Mouse (Mus musculus): ENCODE measurements around the gene Ccdc191. TPM values are rescaled to one million over a fixed set of nuclear protein-coding genes. Genes with fewer than 3 reads are reported as not detected.

The Ccdc191 gene
- polyA plus RNA-seq, 1 experiment from 2014 or later, result 15.9 TPM

DNA sequence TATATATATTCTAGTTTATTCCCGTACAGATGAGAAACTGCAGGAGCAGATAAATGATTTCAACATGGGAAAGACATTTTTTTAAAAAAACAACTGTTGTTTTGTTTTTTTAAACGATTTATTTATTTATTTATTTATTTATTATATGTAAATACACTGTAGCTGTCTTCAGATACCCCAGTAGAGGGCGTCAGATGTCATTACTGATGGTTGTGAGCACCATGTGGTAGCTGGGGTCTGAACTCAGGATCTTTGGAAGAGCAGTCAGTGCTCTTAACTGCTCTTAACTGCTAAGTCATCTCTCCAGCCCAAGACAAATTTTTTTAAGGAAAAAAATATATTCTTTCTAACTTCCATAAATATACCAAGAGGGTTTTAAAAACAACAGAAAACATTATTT lies 8.0 kb upstream of the Ccdc191 start:
- 58% methylated on average over 3 of the region's 3 CpGs for WGBS
- no peak for DNase-seq (ENCODE audit: low spot score)
- Histone ChIP-seq H3K27ac (ENCODE audit: low read depth, low read length) (no peak overlapping the region), H3K4me1 (replicated peaks; ENCODE audit: control insufficient read depth, insufficient read depth, low read length) (no peaks in the 10 kb centered on the region), H3K36me3 (ENCODE audit: control insufficient read depth, insufficient read depth, low read length) (no peaks in the 10 kb centered on the region), H3K27me3 (ENCODE audit: control insufficient read depth, insufficient read depth, low read length) (no peaks in the 10 kb centered on the region), H3K4me3 (ENCODE audit: low read depth, low read length) (no peak overlapping the region), H3K4me2 (ENCODE audit: low read depth, low read length, severe bottlenecking) (no peak overlapping the region), H3K9ac (ENCODE audit: low read length) (no peak overlapping the region), H3K9me3 (ENCODE audit: control insufficient read depth, low read length) (no peaks in the 10 kb centered on the region)
- no peak for ATAC-seq (replicated peaks; ENCODE audit: low FRiP score)

DNA sequence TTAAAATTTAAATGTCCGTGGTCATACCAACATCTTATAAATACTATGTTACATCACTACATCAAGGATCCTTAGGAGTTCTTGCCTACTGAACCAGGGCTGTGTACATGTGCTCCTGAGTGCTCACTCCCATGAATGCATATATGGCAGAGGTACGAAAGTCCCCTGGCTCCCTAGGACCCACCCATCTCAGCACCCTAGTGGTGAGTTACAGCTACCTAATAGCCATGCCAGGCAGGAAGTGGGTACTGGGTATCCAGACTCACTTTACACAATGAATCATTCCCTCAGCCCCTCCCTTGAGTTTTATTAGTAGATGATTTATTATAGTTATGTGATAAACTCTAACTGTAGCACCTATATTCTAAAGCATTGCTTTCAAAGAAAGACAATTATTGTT lies 7.3 kb upstream of the Ccdc191 start:
- Histone ChIP-seq H3K4me3 (ENCODE audit: low read depth, low read length) (no peak overlapping the region), H3K27me3 (ENCODE audit: control insufficient read depth, insufficient read depth, low read length) (no peaks in the 10 kb centered on the region), H3K4me2 (ENCODE audit: low read depth, low read length, severe bottlenecking) (no peak overlapping the region), H3K36me3 (ENCODE audit: control insufficient read depth, insufficient read depth, low read length) (no peaks in the 10 kb centered on the region), H3K4me1 (replicated peaks; ENCODE audit: control insufficient read depth, insufficient read depth, low read length) (no peaks in the 10 kb centered on the region), H3K9ac (ENCODE audit: low read length) (no peak overlapping the region), H3K27ac (ENCODE audit: low read depth, low read length) (no peak overlapping the region), H3K9me3 (ENCODE audit: control insufficient read depth, low read length) (no peaks in the 10 kb centered on the region)
- DNase-seq (ENCODE audit: low spot score) (no peak), ATAC-seq (replicated peaks; ENCODE audit: low FRiP score) (no peak)
- WGBS, result 97% methylated on average over 2 of the region's 2 CpGs

DNA sequence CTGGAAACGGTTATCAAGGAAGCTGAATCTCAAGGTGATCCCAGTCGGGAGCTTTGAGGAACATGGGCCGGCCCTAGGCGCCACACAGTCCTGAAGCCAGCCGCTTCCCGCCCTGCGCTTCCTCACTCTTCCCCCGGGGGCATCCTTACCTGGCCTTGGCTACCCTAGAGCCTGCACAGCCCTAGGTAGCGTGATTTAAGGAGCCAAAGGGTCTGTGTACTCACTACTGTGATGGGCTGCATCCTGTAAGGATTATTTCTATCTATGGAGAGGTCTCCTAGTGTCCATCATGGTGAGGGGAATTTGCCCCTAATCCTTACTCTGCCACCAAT lies 371 bp downstream of the Ccdc191 start:
- H3K36me3 ChIP-seq (ENCODE audit: control insufficient read depth, insufficient read depth, low read length), result no peaks in the 10 kb centered on the region
- no peaks in the 10 kb centered on the region; the same call in 1 of the 2 replicates for H3K9me3 ChIP-seq (ENCODE audit: control insufficient read depth, low read length)
- peak overlapping the region; percentile 82 for H3K9ac ChIP-seq (ENCODE audit: low read length)
- 0% methylated on average over 9 of the region's 9 CpGs for WGBS
- 0 out of 2 replicates have a peak overlapping the region, but pooled peaks have one; percentile 4 for H3K27ac ChIP-seq (ENCODE audit: low read depth, low read length)
- peak; percentile 95 for ATAC-seq (replicated peaks; ENCODE audit: low FRiP score)
- H3K4me1 ChIP-seq (replicated peaks; ENCODE audit: control insufficient read depth, insufficient read depth, low read length), result 0 out of 2 replicates have a peak, but pooled peaks cover 2% of the 10 kb centered on the region
- peak overlapping the region; percentile 49 for H3K4me2 ChIP-seq (ENCODE audit: low read depth, low read length, severe bottlenecking)
- H3K4me3 ChIP-seq (ENCODE audit: low read depth, low read length), result peak overlapping the region; percentile 58
- DNase-seq (ENCODE audit: low spot score), result no peak
- no peaks in the 10 kb centered on the region for H3K27me3 ChIP-seq (ENCODE audit: control insufficient read depth, insufficient read depth, low read length)

DNA sequence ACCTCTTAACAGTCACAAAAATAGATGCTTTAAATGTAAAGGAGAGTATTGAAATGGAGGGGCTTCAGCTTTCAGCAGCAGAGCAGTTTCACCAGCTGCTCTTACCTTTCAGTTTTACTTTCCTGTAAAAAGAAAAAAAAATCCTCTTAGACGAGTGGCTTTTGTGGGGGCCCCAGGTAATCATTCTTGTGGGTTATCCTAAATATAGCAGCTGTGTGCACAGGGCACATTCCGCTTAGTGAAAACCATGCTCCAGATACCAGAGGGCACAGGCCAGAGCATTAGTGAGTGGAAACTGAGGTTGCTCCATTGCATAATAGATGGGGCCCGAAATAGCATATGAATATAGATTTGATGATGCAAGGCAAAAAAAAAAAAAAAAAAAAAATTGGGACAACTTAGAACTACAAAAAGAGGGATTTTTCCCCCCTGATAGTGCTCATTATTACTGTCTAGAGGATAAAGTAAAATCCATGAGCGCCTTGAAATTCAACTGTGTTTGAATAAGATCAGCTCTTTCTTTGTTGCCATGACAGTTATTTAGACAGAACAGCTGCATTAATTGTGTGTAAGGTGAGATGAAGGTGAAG lies 1.2 kb downstream of the Ccdc191 start:
- H3K9me3 ChIP-seq (ENCODE audit: control insufficient read depth, low read length), result no peaks in the 10 kb centered on the region; the same call in 1 of the 2 replicates
- no peak for DNase-seq (ENCODE audit: low spot score)
- WGBS, result 89% methylated on average over 4 of the region's 4 CpGs
- no peak for ATAC-seq (replicated peaks; ENCODE audit: low FRiP score)
- H3K4me2 ChIP-seq (ENCODE audit: low read depth, low read length, severe bottlenecking), result peak overlapping the region; percentile 49; the same call in 1 of the 2 replicates
- H3K4me1 ChIP-seq (replicated peaks; ENCODE audit: control insufficient read depth, insufficient read depth, low read length), result 0 out of 2 replicates have a peak, but pooled peaks cover 2% of the 10 kb centered on the region
- H3K9ac ChIP-seq (ENCODE audit: low read length), result peak overlapping the region; percentile 24
- H3K27me3 ChIP-seq (ENCODE audit: control insufficient read depth, insufficient read depth, low read length), result no peaks in the 10 kb centered on the region
- no peaks in the 10 kb centered on the region for H3K36me3 ChIP-seq (ENCODE audit: control insufficient read depth, insufficient read depth, low read length)
- no peak overlapping the region; the same call in 1 of the 2 replicates for H3K4me3 ChIP-seq (ENCODE audit: low read depth, low read length)
- no peak overlapping the region for H3K27ac ChIP-seq (ENCODE audit: low read depth, low read length)

DNA sequence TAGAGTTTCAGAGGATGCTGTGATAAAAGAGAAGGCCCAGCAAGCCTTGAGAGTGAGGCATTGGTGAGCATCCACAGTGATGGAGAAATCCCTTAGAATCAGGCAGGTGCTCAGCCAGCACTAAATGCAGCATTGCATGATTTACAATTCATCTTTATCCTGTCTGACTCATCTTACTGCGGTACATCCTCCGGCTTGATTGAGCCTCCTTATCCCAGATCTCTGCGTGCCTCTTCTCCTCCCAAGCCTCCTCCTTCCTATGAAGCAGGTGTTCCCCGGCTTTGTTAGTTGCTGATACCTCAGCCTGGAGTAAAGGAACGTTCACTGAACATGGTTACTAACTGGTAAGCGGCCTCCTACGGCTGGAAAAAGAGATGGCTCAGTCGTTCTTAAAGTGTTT lies 4.9 kb downstream of the Ccdc191 start:
- Histone ChIP-seq H3K27me3 (ENCODE audit: control insufficient read depth, insufficient read depth, low read length) (no peaks in the 10 kb centered on the region), H3K36me3 (ENCODE audit: control insufficient read depth, insufficient read depth, low read length) (no peaks in the 10 kb centered on the region), H3K4me3 (ENCODE audit: low read depth, low read length) (no peak overlapping the region), H3K9ac (ENCODE audit: low read length) (no peak overlapping the region), H3K4me2 (ENCODE audit: low read depth, low read length, severe bottlenecking) (no peak overlapping the region), H3K27ac (ENCODE audit: low read depth, low read length) (no peak overlapping the region), H3K4me1 (replicated peaks; ENCODE audit: control insufficient read depth, insufficient read depth, low read length) (0 out of 2 replicates have a peak, but pooled peaks cover 2% of the 10 kb centered on the region), H3K9me3 (ENCODE audit: control insufficient read depth, low read length) (no peaks in the 10 kb centered on the region)
- DNase-seq (ENCODE audit: low spot score) (no peak), ATAC-seq (replicated peaks; ENCODE audit: low FRiP score) (no peak)
- 89% methylated on average over 8 of the region's 8 CpGs for WGBS

DNA sequence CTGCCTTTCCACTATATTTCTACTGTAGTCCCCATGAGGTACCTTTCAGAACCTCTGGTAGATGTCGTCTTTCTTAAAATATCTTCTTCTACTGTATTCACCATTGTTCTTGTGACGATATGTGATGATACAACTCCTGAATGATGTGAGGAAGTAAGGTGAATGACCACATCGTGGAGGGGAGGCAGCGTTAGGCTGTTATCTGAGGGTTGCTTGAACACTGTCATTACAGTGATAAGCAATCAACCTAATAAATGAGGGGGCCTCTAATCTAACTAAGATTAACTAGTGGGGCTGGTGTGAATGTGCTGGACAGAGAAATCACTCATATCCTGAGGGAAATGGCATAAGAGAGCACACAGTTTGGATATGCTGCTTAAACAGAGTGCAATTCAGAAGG lies 10.5 kb downstream of the Ccdc191 start:
- no peak overlapping the region for H3K4me2 ChIP-seq (ENCODE audit: low read depth, low read length, severe bottlenecking)
- no peak overlapping the region for H3K27ac ChIP-seq (ENCODE audit: low read depth, low read length)
- no peaks in the 10 kb centered on the region for H3K9me3 ChIP-seq (ENCODE audit: control insufficient read depth, low read length)
- DNase-seq (ENCODE audit: low spot score) (no peak), ATAC-seq (replicated peaks; ENCODE audit: low FRiP score) (no peak)
- no peaks in the 10 kb centered on the region for H3K36me3 ChIP-seq (ENCODE audit: control insufficient read depth, insufficient read depth, low read length)
- 91% methylated on average over 4 of the region's 4 CpGs for WGBS
- no peaks in the 10 kb centered on the region for H3K4me1 ChIP-seq (replicated peaks; ENCODE audit: control insufficient read depth, insufficient read depth, low read length)
- H3K27me3 ChIP-seq (ENCODE audit: control insufficient read depth, insufficient read depth, low read length), result no peaks in the 10 kb centered on the region
- no peak overlapping the region for H3K9ac ChIP-seq (ENCODE audit: low read length)
- no peak overlapping the region for H3K4me3 ChIP-seq (ENCODE audit: low read depth, low read length)

DNA sequence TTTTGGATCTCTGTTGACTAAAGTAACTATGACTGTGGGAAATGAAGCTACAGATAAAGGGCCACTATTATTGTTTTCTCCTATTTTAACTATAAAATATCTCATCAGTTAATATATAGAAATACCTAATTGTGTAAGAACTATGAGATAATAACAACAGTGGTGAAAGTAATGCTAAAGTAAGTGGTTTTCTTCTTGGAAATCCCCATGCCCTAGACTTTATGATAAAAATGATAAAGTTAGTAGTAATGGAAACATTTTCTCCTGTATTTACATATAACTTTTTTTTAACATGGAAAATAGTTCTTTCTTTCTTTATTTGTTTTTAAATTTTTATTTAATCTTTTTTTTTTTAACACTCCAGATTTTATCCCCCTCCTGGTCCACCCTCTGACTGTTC lies 11.0 kb downstream of the Ccdc191 start:
- ATAC-seq (replicated peaks; ENCODE audit: low FRiP score), result no peak
- H3K27me3 ChIP-seq (ENCODE audit: control insufficient read depth, insufficient read depth, low read length), result no peaks in the 10 kb centered on the region

DNA sequence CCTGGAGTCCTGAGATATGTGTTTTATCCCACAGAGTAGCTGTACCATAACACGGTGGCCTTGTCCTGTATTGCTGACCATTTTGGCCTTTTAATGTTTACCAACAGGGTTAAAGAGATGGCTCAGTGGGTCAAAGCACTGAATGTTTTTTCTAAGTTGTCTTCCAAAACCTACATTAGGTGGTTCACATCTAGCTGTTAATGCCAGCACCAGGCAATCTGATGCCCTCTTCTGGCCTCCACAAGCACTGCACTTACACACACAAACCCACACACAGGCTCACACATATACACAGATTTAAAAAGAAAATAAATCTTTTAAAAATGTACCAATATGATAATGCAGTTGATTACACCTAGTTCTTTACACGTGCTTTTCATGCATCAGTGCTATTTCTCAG lies 19.3 kb downstream of the Ccdc191 start:
- H3K4me2 ChIP-seq (ENCODE audit: low read depth, low read length, severe bottlenecking), result no peak overlapping the region
- 80% methylated on average over 2 of the region's 2 CpGs for WGBS
- H3K4me1 ChIP-seq (replicated peaks; ENCODE audit: control insufficient read depth, insufficient read depth, low read length), result no peaks in the 10 kb centered on the region
- H3K9ac ChIP-seq (ENCODE audit: low read length), result no peak overlapping the region
- no peaks in the 10 kb centered on the region for H3K9me3 ChIP-seq (ENCODE audit: control insufficient read depth, low read length)
- no peak for ATAC-seq (replicated peaks; ENCODE audit: low FRiP score)
- H3K36me3 ChIP-seq (ENCODE audit: control insufficient read depth, insufficient read depth, low read length), result no peaks in the 10 kb centered on the region
- no peaks in the 10 kb centered on the region for H3K27me3 ChIP-seq (ENCODE audit: control insufficient read depth, insufficient read depth, low read length)
- no peak overlapping the region for H3K4me3 ChIP-seq (ENCODE audit: low read depth, low read length)
- no peak for DNase-seq (ENCODE audit: low spot score)
- no peak overlapping the region for H3K27ac ChIP-seq (ENCODE audit: low read depth, low read length)

More for the DNA sequence above, 11.0 kb downstream of the Ccdc191 start:
- Histone ChIP-seq H3K4me3 (ENCODE audit: low read depth, low read length) (no peak overlapping the region), H3K36me3 (ENCODE audit: control insufficient read depth, insufficient read depth, low read length) (no peaks in the 10 kb centered on the region), H3K9me3 (ENCODE audit: control insufficient read depth, low read length) (no peaks in the 10 kb centered on the region), H3K4me2 (ENCODE audit: low read depth, low read length, severe bottlenecking) (no peak overlapping the region), H3K27ac (ENCODE audit: low read depth, low read length) (no peak overlapping the region), H3K4me1 (replicated peaks; ENCODE audit: control insufficient read depth, insufficient read depth, low read length) (no peaks in the 10 kb centered on the region), H3K9ac (ENCODE audit: low read length) (no peak overlapping the region)
- DNase-seq (ENCODE audit: low spot score), result no peak

DNA sequence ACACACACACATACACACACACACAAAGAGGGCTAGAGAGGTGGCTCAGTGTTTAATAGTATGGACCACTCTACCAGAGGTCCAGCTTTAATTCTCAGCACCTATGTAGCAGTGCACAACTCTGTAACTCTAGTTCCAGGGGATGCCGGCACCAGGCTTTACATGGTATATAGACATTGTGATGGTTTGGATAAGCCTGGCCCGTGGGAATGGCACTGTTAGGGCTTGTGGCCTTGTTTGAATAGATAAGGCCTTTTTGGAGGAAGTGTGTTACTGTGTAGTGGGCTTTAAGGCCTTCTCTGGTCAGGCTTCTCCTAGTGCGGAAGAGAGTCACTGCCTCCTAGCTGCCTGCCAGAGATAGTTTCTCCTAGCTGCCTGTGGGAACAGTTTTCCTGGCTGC lies 29.3 kb downstream of the Ccdc191 start:
- H3K4me3 ChIP-seq (ENCODE audit: low read depth, low read length), result no peak overlapping the region
- H3K4me2 ChIP-seq (ENCODE audit: low read depth, low read length, severe bottlenecking), result no peak overlapping the region
- H3K9ac ChIP-seq (ENCODE audit: low read length), result no peak overlapping the region
- no peaks in the 10 kb centered on the region for H3K4me1 ChIP-seq (replicated peaks; ENCODE audit: control insufficient read depth, insufficient read depth, low read length)
- H3K27me3 ChIP-seq (ENCODE audit: control insufficient read depth, insufficient read depth, low read length), result no peaks in the 10 kb centered on the region
- H3K9me3 ChIP-seq (ENCODE audit: control insufficient read depth, low read length), result no peaks in the 10 kb centered on the region
- no peak overlapping the region for H3K27ac ChIP-seq (ENCODE audit: low read depth, low read length)
- DNase-seq (ENCODE audit: low spot score) (no peak), ATAC-seq (replicated peaks; ENCODE audit: low FRiP score) (no peak)
- WGBS, result 86% methylated on average over 3 of the region's 3 CpGs
- no peaks in the 10 kb centered on the region for H3K36me3 ChIP-seq (ENCODE audit: control insufficient read depth, insufficient read depth, low read length)

All from forebrain, embryonic 11.5 days (tissue).